Mouse (Mus musculus) kidney, postnatal 0 days (tissue): ENCODE data around the gene Tpi1. TPM values are rescaled to one million over a fixed set of nuclear protein-coding genes. Genes with fewer than 3 reads are reported as not detected.

Experiments
- ATAC-seq: fragments of 200-750 bp; cut with Nextera tagmentation; replicated peaks from 2 replicates; pipeline ENCODE4 v1.8.0; 2017; ENCODE audit warnings: low read depth, moderate number of reproducible peaks, moderate TSS enrichment, moderate library complexity; ENCODE audit not compliant: low FRiP score
- DNase-seq: peaks from one replicate; pipeline ENCODE4 v3.0.0-alpha.2; 2016; ENCODE audit warnings: low spot score
- H3K27ac ChIP-seq: fragments of 300-500 bp; sonication (generic); 2 replicates; pipeline ENCODE4 v1.5.1; 2014; ENCODE audit warnings: mild to moderate bottlenecking
- H3K27me3 ChIP-seq: fragments of 300-500 bp; sonication (generic); 2 replicates; pipeline ENCODE4 v1.6.1; 2014; ENCODE audit warnings: low read length, mixed read lengths; ENCODE audit not compliant: insufficient read depth
- H3K36me3 ChIP-seq: fragments of 300-500 bp; sonication (generic); 2 replicates; pipeline ENCODE4 v1.6.1; 2014; ENCODE audit warnings: low read length, mixed read lengths; ENCODE audit not compliant: insufficient read depth
- H3K4me1 ChIP-seq: fragments of 300-500 bp; sonication (generic); replicated peaks from 2 replicates; pipeline ENCODE4 v1.6.1; 2014; ENCODE audit warnings: antibody characterized with exemption, low read length, mixed read lengths; ENCODE audit not compliant: insufficient read depth
- H3K4me2 ChIP-seq: fragments of 300-500 bp; sonication (generic); 2 replicates; pipeline ENCODE4 v1.6.1; 2014; ENCODE audit warnings: mild to moderate bottlenecking, low read length, moderate library complexity, mixed read lengths
- H3K4me3 ChIP-seq: fragments of 300-500 bp; sonication (generic); replicated peaks from 2 replicates; pipeline ENCODE4 v1.5.1; 2014; ENCODE audit warnings: low read depth, low read length
- H3K9ac ChIP-seq: fragments of 300-500 bp; sonication (generic); 2 replicates; pipeline ENCODE4 v1.6.1; 2014; ENCODE audit warnings: low read depth, low read length
- H3K9me3 ChIP-seq: fragments of 300-500 bp; sonication (generic); replicated peaks from 2 replicates; pipeline ENCODE4 v1.6.1; 2016; ENCODE audit warnings: low read length, inconsistent platforms, mixed read lengths
- CTCF ChIP-seq: IDR thresholded peaks from 2 replicates; pipeline ENCODE4 v1.5.1; 2016; ENCODE audit warnings: antibody characterized with exemption, low read depth, mild to moderate bottlenecking, moderate library complexity
- WGBS: fragments of 180-500 bp; shearing (Covaris S2); extraction: QIAGEN DNeasy Blood & Tissue Kit; methylation state at CpG from one replicate; pipeline ENCODE4 v1.1.7; 2014; 5-methylcytosine and 5-hydroxymethylcytosine counted together
- polyA plus RNA-seq: library from polyadenylated mRNA; unstranded; fragments of >200 nt; fragmentation: Nextera tagmentation; extraction: Ambion mirVana; gene quantifications from 2 replicates; pipeline ENCODE4 v1.2.1, GENCODE M21; 2015

The Tpi1 gene
- polyA plus RNA-seq, 1 experiment from 2014 or later, result 664 TPM

- no peaks in the 10 kb centered on the region for H3K9me3 ChIP-seq
- no peak for TF ChIP-seq CTCF
- no peak overlapping the region for H3K4me2 ChIP-seq
- peaks cover 49% of the 10 kb centered on the region for H3K36me3 ChIP-seq
- peaks cover 13% of the 10 kb centered on the region; the same call in 1 of the 2 replicates for H3K4me1 ChIP-seq
- DNase-seq, result no peak
- H3K4me3 ChIP-seq, result no peak overlapping the region
- no peak for ATAC-seq
- 96% methylated on average over 11 of the region's 11 CpGs for WGBS
- no peak overlapping the region for H3K9ac ChIP-seq
- H3K27ac ChIP-seq, result no peak overlapping the region
- no peaks in the 10 kb centered on the region for H3K27me3 ChIP-seq
Measured at GRCm38 (mm10) chr6:124817125-124817524, 3.0 kb upstream of the Tpi1 start.

DNA sequence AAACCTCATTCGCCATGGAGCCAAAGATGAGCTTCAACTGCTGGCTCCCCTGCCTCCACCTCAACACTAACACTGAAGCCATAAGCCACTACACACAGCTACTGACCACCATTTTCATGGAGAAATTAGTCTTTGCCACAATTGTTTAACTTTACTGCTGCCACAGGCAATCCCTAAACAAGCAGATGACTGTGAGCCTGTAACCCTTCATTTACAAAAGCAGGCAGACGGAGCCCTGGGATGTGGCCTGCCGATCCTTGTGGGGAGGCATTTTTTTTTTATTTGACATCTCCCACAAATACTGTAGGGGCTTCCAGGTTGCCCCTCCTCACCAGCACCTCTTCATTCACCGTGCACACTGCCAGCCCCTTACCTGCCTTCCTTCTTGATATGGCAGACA, 2.5 kb upstream of the Tpi1 start:
- H3K4me3 ChIP-seq, result no peak overlapping the region
- no peak for ATAC-seq
- DNase-seq, result no peak
- no peak for TF ChIP-seq CTCF
- H3K9me3 ChIP-seq, result no peaks in the 10 kb centered on the region
- H3K4me1 ChIP-seq, result peaks cover 17% of the 10 kb centered on the region; the same call in 1 of the 2 replicates
- H3K27ac ChIP-seq, result no peak overlapping the region
- peaks cover 49% of the 10 kb centered on the region for H3K36me3 ChIP-seq
- 90% methylated on average over 4 of the region's 4 CpGs for WGBS
- no peak overlapping the region for H3K4me2 ChIP-seq
- H3K9ac ChIP-seq, result no peak overlapping the region
- H3K27me3 ChIP-seq, result no peaks in the 10 kb centered on the region

- WGBS, result 61% methylated on average over 9 of the region's 9 CpGs
- peaks cover 19% of the 10 kb centered on the region; the same call in 1 of the 2 replicates for H3K4me1 ChIP-seq
Measured at GRCm38 (mm10) chr6:124814858-124815774, 1.0 kb upstream of the Tpi1 start.

DNA sequence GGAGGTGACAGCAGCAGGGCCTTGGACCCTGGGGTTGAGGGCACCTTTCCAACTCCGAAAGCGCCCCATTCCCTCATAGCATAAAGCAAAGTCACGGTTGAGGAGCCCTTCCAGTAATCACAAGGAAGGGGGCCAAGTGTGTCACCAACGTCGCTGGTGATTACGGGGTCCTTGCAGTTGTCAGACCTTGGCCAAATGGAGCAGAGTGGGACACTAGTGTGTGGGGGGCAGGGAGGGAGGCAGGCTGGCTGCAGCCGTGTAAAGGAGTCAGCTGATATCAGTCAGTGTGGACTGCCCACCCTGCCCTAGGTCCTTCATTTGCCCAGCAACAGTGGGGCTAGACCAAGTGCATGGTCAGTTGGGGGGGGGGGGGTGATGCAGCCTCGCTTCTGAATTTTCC, 352 bp upstream of the Tpi1 start:
- no peaks in the 10 kb centered on the region for H3K27me3 ChIP-seq
- peak overlapping the region; percentile 62 for H3K4me2 ChIP-seq
- peaks cover 22% of the 10 kb centered on the region; the same call in 1 of the 2 replicates for H3K4me1 ChIP-seq
- peak; percentile 44 for DNase-seq
- H3K9me3 ChIP-seq, result no peaks in the 10 kb centered on the region
- no peak for TF ChIP-seq CTCF
- 18% methylated on average over 8 of the region's 8 CpGs for WGBS
- peak; percentile 40 for ATAC-seq
- peak overlapping the region; percentile 81; the same call in 1 of the 2 replicates for H3K9ac ChIP-seq
- peak overlapping the region; percentile 86 for H3K27ac ChIP-seq
- peaks cover 30% of the 10 kb centered on the region for H3K36me3 ChIP-seq
- H3K4me3 ChIP-seq, result peak overlapping the region; percentile 74

More at GRCm38 (mm10) chr6:124814858-124815774, 1.0 kb upstream of the Tpi1 start:
- H3K27me3 ChIP-seq, result no peaks in the 10 kb centered on the region
- no peak for ATAC-seq
- H3K27ac ChIP-seq, result 0 out of 2 replicates have a peak overlapping the region, but pooled peaks have one; percentile 8
- H3K9ac ChIP-seq, result no peak overlapping the region
- peaks cover 36% of the 10 kb centered on the region for H3K36me3 ChIP-seq
- H3K4me3 ChIP-seq, result 0 out of 2 replicates have a peak overlapping the region, but pooled peaks have one; percentile 74
- H3K4me2 ChIP-seq, result peak overlapping the region; percentile 62
- no peaks in the 10 kb centered on the region for H3K9me3 ChIP-seq
- TF ChIP-seq CTCF, result no peak
- peak; percentile 66 for DNase-seq

- DNase-seq (peak; percentile 75), ATAC-seq (peak; percentile 26; the same call in 1 of the 2 replicates)
- H3K27ac ChIP-seq, result peak overlapping the region; percentile 86
- under 1% methylated on average over 18 of the region's 18 CpGs for WGBS
- H3K9me3 ChIP-seq, result no peaks in the 10 kb centered on the region
- H3K4me3 ChIP-seq, result peak overlapping the region; percentile 74
- peaks cover 22% of the 10 kb centered on the region for H3K36me3 ChIP-seq
- H3K27me3 ChIP-seq, result no peaks in the 10 kb centered on the region
- H3K9ac ChIP-seq, result peak overlapping the region; percentile 81
- no peak for TF ChIP-seq CTCF
- H3K4me1 ChIP-seq, result peaks cover 22% of the 10 kb centered on the region; the same call in 1 of the 2 replicates
- peak overlapping the region; percentile 62 for H3K4me2 ChIP-seq
Measured at GRCm38 (mm10) chr6:124813496-124813895, 600 bp downstream of the Tpi1 start.

- H3K4me1 ChIP-seq, result peaks cover 26% of the 10 kb centered on the region; the same call in 1 of the 2 replicates
- peak overlapping the region; percentile 62 for H3K4me2 ChIP-seq
- peak overlapping the region; percentile 74 for H3K4me3 ChIP-seq
- no peak for TF ChIP-seq CTCF
- H3K36me3 ChIP-seq, result peaks cover 16% of the 10 kb centered on the region; the same call in 1 of the 2 replicates
- H3K27me3 ChIP-seq, result no peaks in the 10 kb centered on the region
- H3K27ac ChIP-seq, result peak overlapping the region; percentile 86; the same call in 1 of the 2 replicates
- no peaks in the 10 kb centered on the region for H3K9me3 ChIP-seq
- ATAC-seq (no peak), DNase-seq (no peak)
- H3K9ac ChIP-seq, result peak overlapping the region; percentile 81
- 19% methylated on average over 9 of the region's 9 CpGs for WGBS
Measured at GRCm38 (mm10) chr6:124812848-124813247, 1.2 kb downstream of the Tpi1 start.
